Mouse (Mus musculus) hindbrain, embryonic 16.5 days (tissue): ENCODE results near the gene Clec4b2. TPM values are rescaled to one million over a fixed set of nuclear protein-coding genes. Genes with fewer than 3 reads are reported as not detected.
"Not testable (repeated sequence)": the region's sequence is repeated elsewhere in the genome, so short reads cannot be mapped to it uniquely, and the experiment has no call there.

Experiments used
- ATAC-seq: fragments of 200-750 bp; cut with Nextera tagmentation; 2 replicates; pipeline ENCODE4 v1.8.0; 2017; ENCODE audit warnings: moderate TSS enrichment, moderate library complexity
- H3K27ac ChIP-seq: fragments of 300-500 bp; sonication (generic); 2 replicates; pipeline ENCODE4 v1.5.1; 2014; ENCODE audit warnings: low read depth, mild to moderate bottlenecking, control low read depth, low read length, moderate library complexity
- H3K27me3 ChIP-seq: fragments of 300-500 bp; sonication (generic); replicated peaks from 2 replicates; pipeline ENCODE4 v1.6.1; 2014; ENCODE audit warnings: low read length; ENCODE audit not compliant: control insufficient read depth, insufficient read depth
- H3K36me3 ChIP-seq: fragments of 300-500 bp; sonication (generic); 2 replicates; pipeline ENCODE4 v1.6.1; 2014; ENCODE audit warnings: mild to moderate bottlenecking, low read length, moderate library complexity, mixed read lengths; ENCODE audit not compliant: control insufficient read depth, insufficient read depth
- H3K4me1 ChIP-seq: fragments of 300-500 bp; sonication (generic); 2 replicates; pipeline ENCODE4 v1.6.1; 2014; ENCODE audit warnings: low read depth, low read length; ENCODE audit not compliant: control insufficient read depth, insufficient read depth
- H3K4me2 ChIP-seq: fragments of 300-500 bp; sonication (generic); 2 replicates; pipeline ENCODE4 v1.6.1; 2014; ENCODE audit warnings: mild to moderate bottlenecking, low read length, control low read depth, moderate library complexity
- H3K4me3 ChIP-seq: fragments of 300-500 bp; sonication (generic); 2 replicates; pipeline ENCODE4 v1.5.1; 2014; ENCODE audit warnings: mild to moderate bottlenecking, low read length, control low read depth, moderate library complexity
- H3K9ac ChIP-seq: fragments of 300-500 bp; sonication (generic); 2 replicates; pipeline ENCODE4 v1.6.1; 2014; ENCODE audit warnings: low read depth, mild to moderate bottlenecking, control low read depth, low read length, moderate library complexity
- H3K9me3 ChIP-seq: fragments of 300-500 bp; sonication (generic); 2 replicates; pipeline ENCODE4 v1.6.1; 2014; ENCODE audit warnings: mild to moderate bottlenecking, low read length, moderate library complexity; ENCODE audit not compliant: control insufficient read depth
- WGBS: fragments of 180-500 bp; shearing (Covaris S2); extraction: QIAGEN DNeasy Blood & Tissue Kit; methylation state at CpG from one replicate; pipeline ENCODE4 v1.1.7; 2014; 5-methylcytosine and 5-hydroxymethylcytosine counted together
- polyA plus RNA-seq: library from polyadenylated mRNA; unstranded; fragments of >200 nt; fragmentation: Nextera tagmentation; extraction: Ambion mirVana; gene quantifications from 2 replicates; pipeline ENCODE4 v1.2.1, GENCODE M21; 2015

Gene Clec4b2
- polyA plus RNA-seq: not detected in 2 replicates

- Histone ChIP-seq H3K9me3 (no peaks in the 10 kb centered on the region), H3K9ac (no peak within 1 kb of the TSS), H3K4me1 (no peaks in the 10 kb centered on the region), H3K4me3 (no peak within 1 kb of the TSS), H3K36me3 (no peaks in the 10 kb centered on the region), H3K27me3 (no peaks in the 10 kb centered on the region), H3K27ac (no peak within 1 kb of the TSS), H3K4me2 (no peak within 1 kb of the TSS)
- ATAC-seq: no peak
- 88% methylated on average over 4 of the region's 4 CpGs for WGBS
Observed at GRCm38 (mm10) chr6:123172593-123172992, at the start of gene Clec4b2. Clec4b2 (plus strand) TSS chr6:123172893.

GRCm38 (mm10) chr6:123123195-123123594 is 49.5 kb upstream of the Clec4b2 start:
- no peak for ATAC-seq
- H3K4me1 ChIP-seq: no peaks in the 10 kb centered on the region
- H3K9ac ChIP-seq: no peak overlapping the region
- no peaks in the 10 kb centered on the region for H3K36me3 ChIP-seq
- no peak overlapping the region for H3K4me3 ChIP-seq
- no peaks in the 10 kb centered on the region for H3K27me3 ChIP-seq
- H3K4me2 ChIP-seq: no peak overlapping the region
- WGBS: 85% methylated on average over 3 of the region's 3 CpGs
- H3K9me3 ChIP-seq: no peaks in the 10 kb centered on the region; the same call in 1 of the 2 replicates
- H3K27ac ChIP-seq: no peak overlapping the region

- H3K4me3 ChIP-seq: no peak overlapping the region
- H3K4me1 ChIP-seq: no peaks in the 10 kb centered on the region
- no peak overlapping the region for H3K27ac ChIP-seq
- no peak overlapping the region for H3K9ac ChIP-seq
- no peak overlapping the region for H3K4me2 ChIP-seq
- WGBS: 65% methylated on average over 1 of the region's 1 CpGs
- no peaks in the 10 kb centered on the region for H3K36me3 ChIP-seq
- H3K9me3 ChIP-seq: no peaks in the 10 kb centered on the region
- ATAC-seq: no peak
- H3K27me3 ChIP-seq: no peaks in the 10 kb centered on the region
Observed at GRCm38 (mm10) chr6:123127173-123127572, 45.5 kb upstream of the Clec4b2 start.

- H3K4me2 ChIP-seq, H3K27me3 ChIP-seq, H3K4me3 ChIP-seq, H3K9ac ChIP-seq, H3K9me3 ChIP-seq, H3K4me1 ChIP-seq, H3K27ac ChIP-seq, H3K36me3 ChIP-seq, ATAC-seq: not testable (repeated sequence)
- WGBS: 73% methylated on average over 29 of the region's 29 CpGs
Observed at GRCm38 (mm10) chr6:123137766-123138526, 34.7 kb upstream of the Clec4b2 start.

GRCm38 (mm10) chr6:123170106-123170505 is 2.6 kb upstream of the Clec4b2 start:
- no peaks in the 10 kb centered on the region for H3K36me3 ChIP-seq
- no peak overlapping the region for H3K4me2 ChIP-seq
- no peaks in the 10 kb centered on the region for H3K9me3 ChIP-seq
- no peak overlapping the region for H3K27ac ChIP-seq
- WGBS: 70% methylated on average over 1 of the region's 1 CpGs
- no peaks in the 10 kb centered on the region for H3K27me3 ChIP-seq
- H3K4me1 ChIP-seq: no peaks in the 10 kb centered on the region
- no peak overlapping the region for H3K4me3 ChIP-seq
- no peak overlapping the region for H3K9ac ChIP-seq
- no peak for ATAC-seq

- Histone ChIP-seq H3K9ac (no peak overlapping the region), H3K4me2 (no peak overlapping the region), H3K36me3 (no peaks in the 10 kb centered on the region), H3K9me3 (no peaks in the 10 kb centered on the region), H3K4me1 (no peaks in the 10 kb centered on the region), H3K4me3 (no peak overlapping the region), H3K27me3 (no peaks in the 10 kb centered on the region), H3K27ac (no peak overlapping the region)
- ATAC-seq: no peak
Observed at GRCm38 (mm10) chr6:123171040-123171439, 1.7 kb upstream of the Clec4b2 start.

- no peak overlapping the region for H3K4me2 ChIP-seq
- no peak overlapping the region for H3K4me3 ChIP-seq
- H3K4me1 ChIP-seq: no peaks in the 10 kb centered on the region
- ATAC-seq: no peak
- no peaks in the 10 kb centered on the region for H3K9me3 ChIP-seq
- no peak overlapping the region for H3K9ac ChIP-seq
- 75% methylated on average over 1 of the region's 1 CpGs for WGBS
- no peak overlapping the region for H3K27ac ChIP-seq
- no peaks in the 10 kb centered on the region for H3K36me3 ChIP-seq
- no peaks in the 10 kb centered on the region for H3K27me3 ChIP-seq
Observed at GRCm38 (mm10) chr6:123175549-123175948, 2.9 kb downstream of the Clec4b2 start.

- not testable (repeated sequence) for H3K9me3 ChIP-seq, H3K9ac ChIP-seq, H3K27ac ChIP-seq, H3K36me3 ChIP-seq, H3K27me3 ChIP-seq, ATAC-seq, H3K4me3 ChIP-seq, H3K4me2 ChIP-seq, H3K4me1 ChIP-seq
- 81% methylated on average over 2 of the region's 2 CpGs for WGBS
Observed at GRCm38 (mm10) chr6:123184862-123185261, 12.2 kb downstream of the Clec4b2 start.

GRCm38 (mm10) chr6:123207187-123208076 is 34.7 kb downstream of the Clec4b2 start:
- Histone ChIP-seq H3K9me3 (no peaks in the 10 kb centered on the region), H3K27ac (no peak overlapping the region), H3K9ac (no peak overlapping the region), H3K4me2 (no peak overlapping the region), H3K27me3 (no peaks in the 10 kb centered on the region), H3K36me3 (no peaks in the 10 kb centered on the region), H3K4me3 (no peak overlapping the region), H3K4me1 (no peaks in the 10 kb centered on the region)
- ATAC-seq: no peak
- 88% methylated on average over 1 of the region's 1 CpGs for WGBS
